Mouse (Mus musculus): Measurements from ENCODE around the gene Gpr18. TPM values are rescaled to one million over a fixed set of nuclear protein-coding genes. Genes with fewer than 3 reads are reported as not detected.

The Gpr18 gene
- polyA plus RNA-seq, 1 experiment from 2014 or later: 0.32 TPM

- DNase-seq (ENCODE audit: low spot score) (no peak), ATAC-seq (replicated peaks; ENCODE audit: insufficient number of reproducible peaks, low FRiP score, low TSS enrichment, low read depth) (no peak)
- WGBS: 87% methylated on average over 4 of the region's 4 CpGs
- H3K27ac ChIP-seq (replicated peaks; ENCODE audit: low read depth, low read length): no peak overlapping the region
- H3K9me3 ChIP-seq (replicated peaks; ENCODE audit: control insufficient read depth, low read length): no peaks in the 10 kb centered on the region
- no peak overlapping the region for H3K9ac ChIP-seq (replicated peaks; ENCODE audit: low read length)
- no peak overlapping the region for H3K4me3 ChIP-seq (ENCODE audit: low read depth, low read length)
- no peak overlapping the region for H3K4me2 ChIP-seq (ENCODE audit: low read depth, low read length)
- no peaks in the 10 kb centered on the region for H3K4me1 ChIP-seq (ENCODE audit: control insufficient read depth, insufficient read depth, low read length)
- H3K27me3 ChIP-seq (ENCODE audit: control insufficient read depth, insufficient read depth, low read length): no peaks in the 10 kb centered on the region
- H3K36me3 ChIP-seq (replicated peaks; ENCODE audit: control insufficient read depth, insufficient read depth, low read depth, low read length): no peaks in the 10 kb centered on the region
Measured at GRCm38 (mm10) chr14:121960031-121960430, 44.5 kb upstream of the Gpr18 start.

DNA sequence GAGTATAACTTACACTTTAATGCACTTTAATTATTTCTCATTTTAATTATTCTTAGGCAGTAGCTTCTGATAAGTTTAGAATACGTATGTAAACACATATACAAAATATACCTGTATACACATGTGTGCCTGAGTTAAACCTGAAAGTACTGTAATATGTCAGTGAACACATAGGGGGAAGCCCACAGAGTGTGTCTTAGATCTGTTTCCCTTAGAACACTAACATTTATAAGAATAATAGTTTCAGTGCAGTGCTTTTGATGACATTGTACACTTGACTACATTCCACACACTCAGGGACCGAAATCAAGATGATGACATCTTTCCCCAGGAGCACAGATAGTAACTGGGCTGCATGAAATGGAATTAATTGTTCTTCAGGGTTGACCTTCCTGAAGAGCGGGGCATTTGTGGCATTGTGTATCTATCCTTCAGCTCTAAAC lies 44.0 kb upstream of the Gpr18 start:
- no peaks in the 10 kb centered on the region for H3K27me3 ChIP-seq (ENCODE audit: control insufficient read depth, insufficient read depth, low read length)
- no peak for ATAC-seq (replicated peaks; ENCODE audit: insufficient number of reproducible peaks, low FRiP score, low TSS enrichment, low read depth)
- no peaks in the 10 kb centered on the region for H3K4me1 ChIP-seq (ENCODE audit: control insufficient read depth, insufficient read depth, low read length)
- no peaks in the 10 kb centered on the region for H3K36me3 ChIP-seq (replicated peaks; ENCODE audit: control insufficient read depth, insufficient read depth, low read depth, low read length)
- H3K4me2 ChIP-seq (ENCODE audit: low read depth, low read length): no peak overlapping the region
- H3K9me3 ChIP-seq (replicated peaks; ENCODE audit: control insufficient read depth, low read length): no peaks in the 10 kb centered on the region
- H3K27ac ChIP-seq (replicated peaks; ENCODE audit: low read depth, low read length): no peak overlapping the region
- no peak overlapping the region for H3K9ac ChIP-seq (replicated peaks; ENCODE audit: low read length)
- H3K4me3 ChIP-seq (ENCODE audit: low read depth, low read length): no peak overlapping the region
- WGBS: 94% methylated on average over 3 of the region's 3 CpGs
- no peak for DNase-seq (ENCODE audit: low spot score)

- no peak overlapping the region for H3K4me3 ChIP-seq (ENCODE audit: low read depth, low read length)
- no peak for ATAC-seq (replicated peaks; ENCODE audit: insufficient number of reproducible peaks, low FRiP score, low TSS enrichment, low read depth)
- H3K27me3 ChIP-seq (ENCODE audit: control insufficient read depth, insufficient read depth, low read length): no peaks in the 10 kb centered on the region
- H3K9ac ChIP-seq (replicated peaks; ENCODE audit: low read length): no peak overlapping the region
- no peak overlapping the region for H3K4me2 ChIP-seq (ENCODE audit: low read depth, low read length)
- 92% methylated on average over 10 of the region's 10 CpGs for WGBS
- no peaks in the 10 kb centered on the region for H3K36me3 ChIP-seq (replicated peaks; ENCODE audit: control insufficient read depth, insufficient read depth, low read depth, low read length)
- H3K4me1 ChIP-seq (ENCODE audit: control insufficient read depth, insufficient read depth, low read length): no peaks in the 10 kb centered on the region
- no peaks in the 10 kb centered on the region for H3K9me3 ChIP-seq (replicated peaks; ENCODE audit: control insufficient read depth, low read length)
- DNase-seq (ENCODE audit: low spot score): no peak
- H3K27ac ChIP-seq (replicated peaks; ENCODE audit: low read depth, low read length): no peak overlapping the region
Measured at GRCm38 (mm10) chr14:121958751-121959537, 43.4 kb upstream of the Gpr18 start.

- no peak overlapping the region for H3K27ac ChIP-seq (replicated peaks; ENCODE audit: low read depth, low read length)
- H3K9me3 ChIP-seq (replicated peaks; ENCODE audit: control insufficient read depth, low read length): no peaks in the 10 kb centered on the region
- ATAC-seq (replicated peaks; ENCODE audit: insufficient number of reproducible peaks, low FRiP score, low TSS enrichment, low read depth) (no peak), DNase-seq (ENCODE audit: low spot score) (no peak)
- WGBS: 93% methylated on average over 3 of the region's 3 CpGs
- no peaks in the 10 kb centered on the region for H3K4me1 ChIP-seq (ENCODE audit: control insufficient read depth, insufficient read depth, low read length)
- no peak overlapping the region for H3K4me3 ChIP-seq (ENCODE audit: low read depth, low read length)
- no peaks in the 10 kb centered on the region for H3K27me3 ChIP-seq (ENCODE audit: control insufficient read depth, insufficient read depth, low read length)
- no peak overlapping the region for H3K4me2 ChIP-seq (ENCODE audit: low read depth, low read length)
- H3K36me3 ChIP-seq (replicated peaks; ENCODE audit: control insufficient read depth, insufficient read depth, low read depth, low read length): no peaks in the 10 kb centered on the region
- no peak overlapping the region for H3K9ac ChIP-seq (replicated peaks; ENCODE audit: low read length)
Measured at GRCm38 (mm10) chr14:121958041-121958750, 42.6 kb upstream of the Gpr18 start.

- DNase-seq (ENCODE audit: low spot score) (no peak), ATAC-seq (replicated peaks; ENCODE audit: insufficient number of reproducible peaks, low FRiP score, low TSS enrichment, low read depth) (no peak)
- Histone ChIP-seq H3K27ac (replicated peaks; ENCODE audit: low read depth, low read length) (no peak overlapping the region), H3K9me3 (replicated peaks; ENCODE audit: control insufficient read depth, low read length) (no peaks in the 10 kb centered on the region), H3K4me2 (ENCODE audit: low read depth, low read length) (no peak overlapping the region), H3K4me3 (ENCODE audit: low read depth, low read length) (no peak overlapping the region), H3K27me3 (ENCODE audit: control insufficient read depth, insufficient read depth, low read length) (no peaks in the 10 kb centered on the region), H3K4me1 (ENCODE audit: control insufficient read depth, insufficient read depth, low read length) (no peaks in the 10 kb centered on the region), H3K36me3 (replicated peaks; ENCODE audit: control insufficient read depth, insufficient read depth, low read depth, low read length) (no peaks in the 10 kb centered on the region), H3K9ac (replicated peaks; ENCODE audit: low read length) (no peak overlapping the region)
- 93% methylated on average over 10 of the region's 10 CpGs for WGBS
Measured at GRCm38 (mm10) chr14:121957176-121957871, 41.7 kb upstream of the Gpr18 start.

- DNase-seq (ENCODE audit: low spot score): no peak
- H3K9ac ChIP-seq (replicated peaks; ENCODE audit: low read length): no peak overlapping the region
- no peak overlapping the region for H3K4me3 ChIP-seq (ENCODE audit: low read depth, low read length)
- H3K36me3 ChIP-seq (replicated peaks; ENCODE audit: control insufficient read depth, insufficient read depth, low read depth, low read length): no peaks in the 10 kb centered on the region
- no peaks in the 10 kb centered on the region for H3K4me1 ChIP-seq (ENCODE audit: control insufficient read depth, insufficient read depth, low read length)
- H3K27ac ChIP-seq (replicated peaks; ENCODE audit: low read depth, low read length): no peak overlapping the region
- no peaks in the 10 kb centered on the region for H3K27me3 ChIP-seq (ENCODE audit: control insufficient read depth, insufficient read depth, low read length)
- 93% methylated on average over 5 of the region's 5 CpGs for WGBS
- H3K4me2 ChIP-seq (ENCODE audit: low read depth, low read length): no peak overlapping the region
- no peaks in the 10 kb centered on the region for H3K9me3 ChIP-seq (replicated peaks; ENCODE audit: control insufficient read depth, low read length)
- ATAC-seq (replicated peaks; ENCODE audit: insufficient number of reproducible peaks, low FRiP score, low TSS enrichment, low read depth): no peak
Measured at GRCm38 (mm10) chr14:121956291-121956690, 40.7 kb upstream of the Gpr18 start.

DNA sequence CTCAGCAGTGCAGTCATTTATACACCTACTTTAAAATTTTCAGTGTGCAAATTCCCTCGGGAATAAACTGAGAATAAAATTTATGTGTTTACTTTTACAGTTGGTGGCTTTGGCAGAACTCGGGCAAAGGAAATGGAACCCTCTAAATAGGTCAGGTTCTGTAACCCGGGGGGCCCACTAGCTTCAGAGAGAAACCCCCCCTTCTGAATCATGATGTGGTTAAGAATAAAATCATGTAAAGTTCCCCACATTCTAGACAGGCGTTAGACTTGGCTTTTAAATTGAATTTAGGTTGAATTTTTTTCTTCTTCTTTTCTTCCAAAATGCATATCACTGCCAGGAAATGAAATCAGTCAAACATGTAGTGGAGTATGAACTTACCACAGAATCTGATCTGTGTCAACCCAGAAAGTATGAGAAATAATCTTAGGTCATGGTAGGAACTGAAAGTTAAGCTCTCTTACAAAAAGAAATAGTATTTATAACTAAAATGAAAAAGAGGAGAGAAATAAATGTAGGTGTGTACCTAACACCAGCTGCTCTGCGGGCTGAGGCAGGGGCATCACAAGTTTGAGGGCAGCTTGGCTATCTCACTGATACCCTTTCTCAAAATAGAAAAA lies 39.7 kb upstream of the Gpr18 start:
- ATAC-seq (replicated peaks; ENCODE audit: insufficient number of reproducible peaks, low FRiP score, low TSS enrichment, low read depth): no peak
- no peaks in the 10 kb centered on the region for H3K36me3 ChIP-seq (replicated peaks; ENCODE audit: control insufficient read depth, insufficient read depth, low read depth, low read length)
- no peaks in the 10 kb centered on the region for H3K4me1 ChIP-seq (ENCODE audit: control insufficient read depth, insufficient read depth, low read length)
- H3K27me3 ChIP-seq (ENCODE audit: control insufficient read depth, insufficient read depth, low read length): no peaks in the 10 kb centered on the region
- H3K4me3 ChIP-seq (ENCODE audit: low read depth, low read length): no peak overlapping the region
- no peak overlapping the region for H3K9ac ChIP-seq (replicated peaks; ENCODE audit: low read length)
- no peaks in the 10 kb centered on the region for H3K9me3 ChIP-seq (replicated peaks; ENCODE audit: control insufficient read depth, low read length)
- DNase-seq (ENCODE audit: low spot score): no peak
- 84% methylated on average over 5 of the region's 5 CpGs for WGBS
- H3K27ac ChIP-seq (replicated peaks; ENCODE audit: low read depth, low read length): no peak overlapping the region
- no peak overlapping the region for H3K4me2 ChIP-seq (ENCODE audit: low read depth, low read length)

All from embryonic facial prominence, embryonic 11.5 days (tissue).